In the genomic region with DNA sequence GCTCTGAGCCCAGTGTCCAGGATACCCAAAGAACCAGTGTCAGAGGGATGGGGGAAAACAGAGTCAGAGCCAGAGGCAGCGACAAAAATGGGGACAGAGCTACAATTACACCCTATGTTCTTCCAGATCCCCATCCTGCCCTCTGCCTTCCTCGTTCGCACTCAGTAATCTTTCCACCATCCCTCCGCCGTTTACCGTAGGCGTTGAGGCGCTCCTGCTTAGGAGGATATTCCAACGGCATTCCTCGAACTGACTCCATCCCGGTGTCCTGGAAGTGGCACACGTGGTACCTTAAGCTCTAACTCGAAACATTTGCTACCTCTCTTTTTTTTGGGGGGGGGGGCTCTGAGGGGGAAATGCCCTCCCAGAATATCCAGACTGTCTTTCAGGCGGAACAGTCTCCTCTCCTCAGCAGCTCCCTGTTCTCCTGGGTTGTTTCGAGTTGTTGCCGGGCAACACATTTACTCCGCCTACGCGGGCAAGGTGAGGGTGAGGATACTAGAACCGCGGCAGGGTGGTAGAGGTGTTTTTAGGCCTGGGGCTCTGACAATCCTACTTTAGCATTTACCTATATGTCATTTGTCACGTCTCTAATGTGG, we compare ENCODE assay signal across 7 mouse cellular contexts. TPM values are rescaled to one million over a fixed set of nuclear protein-coding genes. Genes with fewer than 3 reads are reported as not detected.
A peak's percentile ranks its signal among the peaks of the same experiment; 100 is the strongest.
DNase-seq lines count a peak whose midpoint lies in the region; ATAC-seq lines count a peak whose summit lies in the region.

No protein-coding gene starts in this region.

- no peak for DNase-seq in lung, postnatal 10 days
- DNase-seq in limb, embryonic 11.5 days (ENCODE audit: low spot score): peak; percentile 52
- DNase-seq in frontal cortex, postnatal 36 days (ENCODE audit: low spot score in 2 of 2): no peak
- no peak for DNase-seq in gastrocnemius, postnatal 4 days (ENCODE audit: low spot score in 2 of 2)

- 0 out of 2 replicates have a peak, but pooled peaks have one; percentile 0 for ATAC-seq in lung, embryonic 16.5 days (ENCODE audit: low read depth)
- ATAC-seq in embryonic facial prominence, embryonic 13.5 days (ENCODE audit: insufficient number of reproducible peaks, insufficient read depth, low FRiP score, low TSS enrichment, low read depth): no peak
- no peak for ATAC-seq in limb, embryonic 11.5 days (ENCODE audit: insufficient number of reproducible peaks, low FRiP score, low TSS enrichment, low read depth)
- no peak for ATAC-seq in stomach, embryonic 14.5 days (ENCODE audit: insufficient number of reproducible peaks, insufficient read depth, low FRiP score, low read depth)

- no peaks in the 10 kb centered on the region for H3K36me3 ChIP-seq in lung, embryonic 16.5 days (ENCODE audit: control insufficient read depth, insufficient read depth, low read length)
- no peaks in the 10 kb centered on the region for H3K36me3 ChIP-seq in embryonic facial prominence, embryonic 13.5 days
- no peaks in the 10 kb centered on the region for H3K36me3 ChIP-seq in limb, embryonic 11.5 days (ENCODE audit: control insufficient read depth, insufficient read depth, low read length)
- no peaks in the 10 kb centered on the region for H3K36me3 ChIP-seq in stomach, embryonic 14.5 days (ENCODE audit: control insufficient read depth, insufficient read depth, low read length)

- H3K27ac ChIP-seq in lung, embryonic 16.5 days (ENCODE audit: low read length): no peak overlapping the region
- H3K27ac ChIP-seq in embryonic facial prominence, embryonic 13.5 days: peak overlapping the region; percentile 74
- H3K27ac ChIP-seq in limb, embryonic 11.5 days (replicated peaks; ENCODE audit: low read depth, low read length): no peak overlapping the region
- no peak overlapping the region for H3K27ac ChIP-seq in stomach, embryonic 14.5 days (ENCODE audit: low read length)

- H3K27me3 ChIP-seq in lung, embryonic 16.5 days (ENCODE audit: control insufficient read depth, insufficient read depth, low read depth, low read length): peaks cover 3% of the 10 kb centered on the region; the same call in 1 of the 2 replicates
- H3K27me3 ChIP-seq in embryonic facial prominence, embryonic 13.5 days: peaks cover 10% of the 10 kb centered on the region
- H3K27me3 ChIP-seq in limb, embryonic 11.5 days (ENCODE audit: control insufficient read depth, insufficient read depth, low read length): no peaks in the 10 kb centered on the region
- no peaks in the 10 kb centered on the region for H3K27me3 ChIP-seq in stomach, embryonic 14.5 days (ENCODE audit: control insufficient read depth, insufficient read depth, low read length)

- WGBS in lung, embryonic 16.5 days: 3% methylated on average over 22 of the region's 22 CpGs
- 2% methylated on average over 22 of the region's 22 CpGs for WGBS in embryonic facial prominence, embryonic 13.5 days
- 1% methylated on average over 22 of the region's 22 CpGs for WGBS in limb, embryonic 11.5 days
- WGBS in stomach, embryonic 14.5 days: 3% methylated on average over 22 of the region's 22 CpGs

- peak overlapping the region; percentile 71 for H3K9ac ChIP-seq in lung, embryonic 16.5 days (ENCODE audit: low read length)
- H3K9ac ChIP-seq in embryonic facial prominence, embryonic 13.5 days: peak overlapping the region; percentile 77
- H3K9ac ChIP-seq in limb, embryonic 11.5 days (ENCODE audit: low read length): peak overlapping the region; percentile 34
- peak overlapping the region; percentile 36; the same call in 1 of the 2 replicates for H3K9ac ChIP-seq in stomach, embryonic 14.5 days (replicated peaks; ENCODE audit: low read depth, low read length)

- peak overlapping the region; percentile 59 for H3K4me3 ChIP-seq in lung, embryonic 16.5 days (ENCODE audit: low read length)
- H3K4me3 ChIP-seq in embryonic facial prominence, embryonic 13.5 days: peak overlapping the region; percentile 56
- H3K4me3 ChIP-seq in limb, embryonic 11.5 days (ENCODE audit: low read depth, low read length): peak overlapping the region; percentile 32
- peak overlapping the region; percentile 47 for H3K4me3 ChIP-seq in stomach, embryonic 14.5 days (ENCODE audit: low read depth, low read length)

- peak overlapping the region; percentile 95 for H3K4me2 ChIP-seq in lung, embryonic 16.5 days (ENCODE audit: low read depth, low read length)
- peak overlapping the region; percentile 87 for H3K4me2 ChIP-seq in embryonic facial prominence, embryonic 13.5 days
- H3K4me2 ChIP-seq in limb, embryonic 11.5 days (ENCODE audit: low read depth, severe bottlenecking): peak overlapping the region; percentile 60
- peak overlapping the region; percentile 84 for H3K4me2 ChIP-seq in stomach, embryonic 14.5 days (replicated peaks; ENCODE audit: low read depth, low read length)

- H3K4me1 ChIP-seq in lung, embryonic 16.5 days (replicated peaks; ENCODE audit: control insufficient read depth, insufficient read depth, low read length): peaks cover 10% of the 10 kb centered on the region
- H3K4me1 ChIP-seq in embryonic facial prominence, embryonic 13.5 days: peaks cover 25% of the 10 kb centered on the region
- peaks cover 12% of the 10 kb centered on the region for H3K4me1 ChIP-seq in limb, embryonic 11.5 days (ENCODE audit: control insufficient read depth, insufficient read depth, low read length)
- H3K4me1 ChIP-seq in stomach, embryonic 14.5 days (ENCODE audit: control insufficient read depth, insufficient read depth, low read length): peaks cover 8% of the 10 kb centered on the region

- H3K9me3 ChIP-seq in lung, embryonic 16.5 days (ENCODE audit: control insufficient read depth, low read length): no peaks in the 10 kb centered on the region
- no peaks in the 10 kb centered on the region for H3K9me3 ChIP-seq in embryonic facial prominence, embryonic 13.5 days
- H3K9me3 ChIP-seq in limb, embryonic 11.5 days (ENCODE audit: control insufficient read depth, low read length): no peaks in the 10 kb centered on the region
- H3K9me3 ChIP-seq in stomach, embryonic 14.5 days (ENCODE audit: control insufficient read depth, low read depth, low read length): no peaks in the 10 kb centered on the region

RNA-seq across cellular contexts. Expression of gene AI464131, which starts 4.5 kb away (rescaled TPM):
- 6.0 and 6.4 TPM in 2 replicates for polyA plus RNA-seq in lung, embryonic 16.5 days (2015; fragmentation: Nextera tagmentation; extraction: Ambion mirVana)
- 8.3 and 12.2 TPM in 2 replicates for polyA plus RNA-seq in embryonic facial prominence, embryonic 13.5 days (2015; fragmentation: Nextera tagmentation; extraction: Ambion mirVana)
- polyA plus RNA-seq in limb, embryonic 11.5 days (2014; fragmentation: Nextera tagmentation; extraction: Ambion mirVana): 3.9 and 4.2 TPM in 2 replicates
- 4.6 and 4.8 TPM in 2 replicates for polyA plus RNA-seq in stomach, embryonic 14.5 days (2014; fragmentation: Nextera tagmentation; extraction: Ambion mirVana)
- total RNA-seq in gastrocnemius, postnatal 4 days (2021): 10 to 100 TPM; 78.4 to 90.4 TPM

RNA-seq across cellular contexts. Expression of gene 1110017D15Rik, which starts 9.7 kb away (rescaled TPM):
- 15.7 and 18.6 TPM in 2 replicates for polyA plus RNA-seq in lung, embryonic 16.5 days (2015; fragmentation: Nextera tagmentation; extraction: Ambion mirVana)
- polyA plus RNA-seq in embryonic facial prominence, embryonic 13.5 days (2015; fragmentation: Nextera tagmentation; extraction: Ambion mirVana): 3.2 and 5.7 TPM in 2 replicates
- polyA plus RNA-seq in limb, embryonic 11.5 days (2014; fragmentation: Nextera tagmentation; extraction: Ambion mirVana): 3.2 and 3.8 TPM in 2 replicates
- 0.98 and 1.8 TPM in 2 replicates for polyA plus RNA-seq in stomach, embryonic 14.5 days (2014; fragmentation: Nextera tagmentation; extraction: Ambion mirVana)
- total RNA-seq in gastrocnemius, postnatal 4 days (2021): under 1 TPM; 0.42 to 0.54 TPM

RNA-seq across cellular contexts. Expression of gene Nudt2, which starts 42.5 kb away (rescaled TPM):
- 46.9 and 47.6 TPM in 2 replicates for polyA plus RNA-seq in lung, embryonic 16.5 days (2015; fragmentation: Nextera tagmentation; extraction: Ambion mirVana)
- polyA plus RNA-seq in embryonic facial prominence, embryonic 13.5 days (2015; fragmentation: Nextera tagmentation; extraction: Ambion mirVana): 49.5 and 54.1 TPM in 2 replicates
- 53.3 and 55.8 TPM in 2 replicates for polyA plus RNA-seq in limb, embryonic 11.5 days (2014; fragmentation: Nextera tagmentation; extraction: Ambion mirVana)
- 47.7 and 50.6 TPM in 2 replicates for polyA plus RNA-seq in stomach, embryonic 14.5 days (2014; fragmentation: Nextera tagmentation; extraction: Ambion mirVana)
- total RNA-seq in gastrocnemius, postnatal 4 days (2021): 10 to 100 TPM; 29.3 to 30.2 TPM

RNA-seq across cellular contexts. Expression of gene Kif24, which starts 42.7 kb away (rescaled TPM):
- polyA plus RNA-seq in lung, embryonic 16.5 days (2015; fragmentation: Nextera tagmentation; extraction: Ambion mirVana): 8.3 and 8.4 TPM in 2 replicates
- polyA plus RNA-seq in embryonic facial prominence, embryonic 13.5 days (2015; fragmentation: Nextera tagmentation; extraction: Ambion mirVana): 7.6 and 9.6 TPM in 2 replicates
- 7.4 and 10.7 TPM in 2 replicates for polyA plus RNA-seq in limb, embryonic 11.5 days (2014; fragmentation: Nextera tagmentation; extraction: Ambion mirVana)
- 7.4 and 8.0 TPM in 2 replicates for polyA plus RNA-seq in stomach, embryonic 14.5 days (2014; fragmentation: Nextera tagmentation; extraction: Ambion mirVana)
- 1 to 10 TPM; 5.3 to 5.4 TPM for total RNA-seq in gastrocnemius, postnatal 4 days (2021)
